Mouse (Mus musculus): ENCODE measurements at regions not wholly inside any gene's neighbourhood (a gene's known extent, or its start where the extent isn't known, plus 50 kb on each side); places are given as distances from the start of the nearest gene placed in this dataset.

- Histone ChIP-seq H3K4me1 (ENCODE audit: control insufficient read depth, insufficient read depth, insufficient read length, low read length) (peaks cover 10% of the 10 kb centered on the region), H3K4me3 (ENCODE audit: insufficient read depth, low read depth, low read length) (no peak overlapping the region), H3K27ac (replicated peaks; ENCODE audit: low read depth, low read length) (peak overlapping the region; percentile 99)
Measured at GRCm38 (mm10) chr13:58495390-58496073, 92.4 kb upstream of the Hnrnpk start.

DNA sequence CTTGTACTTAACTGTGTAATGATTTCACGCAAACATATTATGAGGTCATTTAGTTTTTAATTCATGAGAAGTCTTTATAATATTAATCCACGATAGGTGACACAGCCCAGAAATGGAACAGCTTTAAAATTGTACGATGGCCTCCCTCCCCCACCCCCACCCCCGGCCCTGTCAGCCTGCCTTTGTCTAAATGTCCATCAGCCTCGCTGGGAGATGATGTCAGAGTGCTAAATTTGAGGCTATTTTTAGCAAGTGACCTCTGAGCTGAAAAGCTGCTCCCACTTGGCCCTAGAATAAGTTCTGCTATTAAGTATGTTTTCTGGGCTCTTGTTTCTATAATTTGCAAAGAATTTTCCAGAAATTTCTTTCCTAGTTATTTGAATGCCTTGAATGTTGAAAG, 91.6 kb upstream of the Hnrnpk start:
- Histone ChIP-seq H3K4me3 (ENCODE audit: insufficient read depth, low read depth, low read length) (no peak overlapping the region), H3K27ac (replicated peaks; ENCODE audit: low read depth, low read length) (peak overlapping the region; percentile 99), H3K4me1 (ENCODE audit: control insufficient read depth, insufficient read depth, insufficient read length, low read length) (peaks cover 10% of the 10 kb centered on the region)

DNA sequence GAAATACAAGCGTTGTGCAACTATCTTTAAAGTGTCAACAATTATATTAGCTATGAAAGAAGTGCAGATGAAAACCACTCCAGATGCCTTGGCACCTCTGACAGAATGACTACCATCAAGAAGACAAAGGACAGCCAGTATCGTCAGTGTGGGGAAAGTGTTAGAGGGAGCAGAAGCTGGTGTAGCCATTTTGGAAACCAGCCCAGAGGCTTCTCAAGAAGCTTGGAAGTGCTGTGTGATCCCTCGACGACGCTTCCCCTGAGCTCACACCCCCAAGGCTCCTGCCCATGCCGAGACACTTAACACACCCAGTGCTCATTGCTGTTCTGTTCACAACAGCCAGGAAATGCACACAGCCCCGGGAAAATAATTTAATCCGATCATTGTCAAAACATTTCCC, 87.7 kb upstream of the Hnrnpk start:
- Histone ChIP-seq H3K27ac (replicated peaks; ENCODE audit: low read depth, low read length) (no peak overlapping the region), H3K4me1 (ENCODE audit: control insufficient read depth, insufficient read depth, insufficient read length, low read length) (peaks cover 3% of the 10 kb centered on the region), H3K4me3 (ENCODE audit: insufficient read depth, low read depth, low read length) (no peak overlapping the region)

DNA sequence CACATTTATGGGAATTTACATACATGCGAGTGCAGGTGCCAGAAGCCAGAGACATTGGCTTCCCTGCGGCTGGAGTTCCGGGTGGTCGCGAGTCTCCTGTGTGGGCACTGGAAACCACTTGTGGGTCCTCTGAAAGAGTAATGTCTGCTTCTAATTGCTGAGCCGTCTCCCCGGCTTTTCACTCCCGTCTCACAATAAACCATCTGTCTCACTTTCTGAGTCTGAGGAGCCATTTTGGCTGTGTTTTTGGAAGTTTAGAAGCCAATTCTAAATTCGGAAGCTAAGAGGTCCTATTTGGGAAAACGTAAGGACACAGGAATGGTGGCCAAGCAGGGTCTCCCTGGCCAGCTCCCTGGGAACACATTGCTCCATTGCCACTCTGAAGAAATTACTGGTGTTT, 81.9 kb upstream of the Hnrnpk start:
- Histone ChIP-seq H3K27ac (replicated peaks; ENCODE audit: low read depth, low read length) (no peak overlapping the region), H3K4me3 (ENCODE audit: insufficient read depth, low read depth, low read length) (no peak overlapping the region), H3K4me1 (ENCODE audit: control insufficient read depth, insufficient read depth, insufficient read length, low read length) (no peaks in the 10 kb centered on the region)

GRCm38 (mm10) chr13:58482701-58483100, 79.6 kb upstream of the Hnrnpk start:
- no peak overlapping the region for H3K4me3 ChIP-seq (ENCODE audit: insufficient read depth, low read depth, low read length)
- H3K4me1 ChIP-seq (ENCODE audit: control insufficient read depth, insufficient read depth, insufficient read length, low read length): peaks cover 2% of the 10 kb centered on the region
- H3K27ac ChIP-seq (replicated peaks; ENCODE audit: low read depth, low read length): no peak overlapping the region

GRCm38 (mm10) chr13:58480928-58481598, 77.9 kb upstream of the Hnrnpk start:
- no peak overlapping the region for H3K27ac ChIP-seq (replicated peaks; ENCODE audit: low read depth, low read length)
- H3K4me1 ChIP-seq (ENCODE audit: control insufficient read depth, insufficient read depth, insufficient read length, low read length): peaks cover 2% of the 10 kb centered on the region
- no peak overlapping the region for H3K4me3 ChIP-seq (ENCODE audit: insufficient read depth, low read depth, low read length)

GRCm38 (mm10) chr13:58480388-58480927, 77.3 kb upstream of the Hnrnpk start:
- peaks cover 2% of the 10 kb centered on the region for H3K4me1 ChIP-seq (ENCODE audit: control insufficient read depth, insufficient read depth, insufficient read length, low read length)
- no peak overlapping the region for H3K4me3 ChIP-seq (ENCODE audit: insufficient read depth, low read depth, low read length)
- H3K27ac ChIP-seq (replicated peaks; ENCODE audit: low read depth, low read length): no peak overlapping the region

GRCm38 (mm10) chr13:58478438-58478837, 75.3 kb upstream of the Hnrnpk start:
- H3K4me1 ChIP-seq (ENCODE audit: control insufficient read depth, insufficient read depth, insufficient read length, low read length): peaks cover 2% of the 10 kb centered on the region
- H3K4me3 ChIP-seq (ENCODE audit: insufficient read depth, low read depth, low read length): no peak overlapping the region
- peak overlapping the region; percentile 7; the same call in 1 of the 2 replicates for H3K27ac ChIP-seq (replicated peaks; ENCODE audit: low read depth, low read length)

DNA sequence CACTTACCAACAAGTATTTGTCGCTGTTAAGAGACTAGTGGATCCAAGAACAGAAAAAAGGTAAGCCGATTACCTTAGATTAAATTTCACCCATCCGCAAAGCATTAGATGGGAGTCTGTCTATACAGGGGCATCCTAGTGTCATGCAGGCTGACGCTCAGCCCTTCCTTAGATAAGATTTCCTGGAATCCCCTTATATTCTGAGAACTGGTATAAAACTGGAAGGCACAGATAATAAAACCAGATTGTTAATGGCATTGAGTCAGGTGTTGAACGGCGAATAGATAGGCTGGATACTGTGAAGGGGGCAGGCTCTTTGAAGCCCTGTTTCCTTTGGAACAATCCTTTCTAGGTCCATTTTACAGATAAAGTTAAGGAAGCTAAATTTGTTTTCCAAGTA, 74.1 kb upstream of the Hnrnpk start:
- Histone ChIP-seq H3K4me3 (ENCODE audit: insufficient read depth, low read depth, low read length) (no peak overlapping the region), H3K27ac (replicated peaks; ENCODE audit: low read depth, low read length) (no peak overlapping the region), H3K4me1 (ENCODE audit: control insufficient read depth, insufficient read depth, insufficient read length, low read length) (peaks cover 2% of the 10 kb centered on the region)

DNA sequence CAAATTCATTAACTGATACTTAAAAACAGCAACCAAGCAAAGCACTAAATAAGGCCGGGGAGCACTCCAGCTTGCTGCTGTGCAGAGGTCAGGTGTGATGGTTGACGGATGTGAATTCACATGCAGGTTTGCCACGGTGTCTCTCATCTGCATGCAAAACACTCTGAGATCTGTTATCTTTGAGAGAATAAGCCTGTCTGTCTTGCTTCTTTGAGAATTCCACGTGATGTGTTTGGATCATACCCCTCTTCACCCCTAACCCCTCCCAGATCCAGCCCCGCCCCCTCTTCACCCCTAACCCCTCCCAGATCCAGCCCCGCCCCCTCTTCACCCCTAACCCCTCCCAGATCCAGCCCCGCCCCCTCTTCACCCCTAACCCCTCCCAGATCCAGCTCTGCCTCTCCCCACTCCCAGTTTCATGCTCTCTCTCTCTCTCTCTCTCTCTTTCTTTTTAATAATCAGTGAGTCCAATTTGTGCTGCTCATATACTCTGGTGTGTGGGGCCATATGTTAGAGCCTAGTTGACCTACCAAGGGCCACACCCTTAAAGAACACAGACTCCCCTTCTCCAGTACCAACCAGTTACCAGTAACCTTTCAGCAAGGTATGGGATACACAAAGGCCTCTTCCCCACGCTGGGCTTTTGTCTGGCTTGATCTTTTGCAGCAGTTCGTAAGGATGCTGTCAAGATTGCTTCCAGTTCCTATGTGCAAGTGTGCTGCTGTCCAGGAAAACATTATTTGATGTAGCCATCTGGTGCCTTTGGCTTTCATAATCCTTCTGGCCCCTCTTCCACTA, 73.1 kb upstream of the Hnrnpk start:
- peaks cover 2% of the 10 kb centered on the region for H3K4me1 ChIP-seq (ENCODE audit: control insufficient read depth, insufficient read depth, insufficient read length, low read length)
- no peak overlapping the region for H3K27ac ChIP-seq (replicated peaks; ENCODE audit: low read depth, low read length)
- H3K4me3 ChIP-seq (ENCODE audit: insufficient read depth, low read depth, low read length): no peak overlapping the region

- peaks cover 2% of the 10 kb centered on the region for H3K4me1 ChIP-seq (ENCODE audit: control insufficient read depth, insufficient read depth, insufficient read length, low read length)
- H3K4me3 ChIP-seq (ENCODE audit: insufficient read depth, low read depth, low read length): no peak overlapping the region
- H3K27ac ChIP-seq (replicated peaks; ENCODE audit: low read depth, low read length): no peak overlapping the region
Measured at GRCm38 (mm10) chr13:58475495-58475894, 72.4 kb upstream of the Hnrnpk start.

DNA sequence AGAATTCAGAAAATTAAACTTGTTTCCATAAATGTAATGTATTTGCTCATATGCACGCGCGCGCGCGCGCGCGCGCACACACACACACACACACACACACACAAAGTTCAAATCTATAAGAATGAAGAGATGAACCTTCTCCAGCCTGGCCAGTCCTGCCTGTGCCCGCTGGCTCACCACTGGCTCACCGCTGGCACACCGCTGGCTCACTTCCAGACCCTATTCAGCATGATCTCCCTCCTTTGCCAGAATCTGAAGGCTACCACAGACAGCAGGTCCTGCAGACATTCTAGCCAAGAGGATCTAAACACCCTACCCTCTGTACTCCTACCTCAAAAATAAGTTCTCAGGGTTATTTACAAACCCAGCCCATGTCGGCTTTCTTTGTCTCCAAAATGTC, 69.3 kb upstream of the Hnrnpk start:
- no peaks in the 10 kb centered on the region; the same call in 1 of the 2 replicates for H3K4me1 ChIP-seq (ENCODE audit: control insufficient read depth, insufficient read depth, insufficient read length, low read length)
- no peak overlapping the region for H3K27ac ChIP-seq (replicated peaks; ENCODE audit: low read depth, low read length)
- H3K4me3 ChIP-seq (ENCODE audit: insufficient read depth, low read depth, low read length): no peak overlapping the region

GRCm38 (mm10) chr13:58471704-58472103, 68.6 kb upstream of the Hnrnpk start:
- H3K4me3 ChIP-seq (ENCODE audit: insufficient read depth, low read depth, low read length): peak overlapping the region; percentile 21
- H3K27ac ChIP-seq (replicated peaks; ENCODE audit: low read depth, low read length): no peak overlapping the region
- H3K4me1 ChIP-seq (ENCODE audit: control insufficient read depth, insufficient read depth, insufficient read length, low read length): no peaks in the 10 kb centered on the region; the same call in 1 of the 2 replicates

GRCm38 (mm10) chr13:58469731-58470130, 66.6 kb upstream of the Hnrnpk start:
- H3K4me1 ChIP-seq (ENCODE audit: control insufficient read depth, insufficient read depth, insufficient read length, low read length): no peaks in the 10 kb centered on the region; the same call in 1 of the 2 replicates
- H3K27ac ChIP-seq (replicated peaks; ENCODE audit: low read depth, low read length): peak overlapping the region; percentile 31; the same call in 1 of the 2 replicates

DNA sequence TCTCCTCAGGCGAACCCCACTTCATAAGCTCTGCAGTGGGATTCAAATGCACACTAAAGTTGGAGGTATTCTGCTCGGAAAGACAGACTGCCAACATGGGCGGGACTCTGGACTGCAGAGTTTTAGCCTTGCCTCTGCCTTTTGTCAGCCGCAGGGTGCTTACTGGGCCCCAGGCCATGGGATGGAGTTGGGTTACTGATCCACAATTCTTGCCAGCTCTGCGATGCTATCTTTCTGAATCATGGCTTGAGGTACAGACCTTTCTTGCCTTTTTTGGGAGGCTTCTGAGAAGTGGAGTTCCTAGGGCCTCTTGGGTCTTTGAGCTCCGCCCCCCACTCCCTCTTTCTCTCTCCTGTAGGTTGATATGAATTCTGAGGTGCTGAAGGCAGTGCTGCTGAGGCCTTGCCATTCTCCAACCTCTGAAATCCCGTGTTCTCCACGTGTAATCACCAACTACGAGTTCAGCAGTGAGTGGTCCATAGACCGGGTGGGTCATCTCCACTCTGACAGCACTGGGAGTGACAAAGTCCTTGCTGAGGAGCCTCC, 64.0 kb upstream of the Hnrnpk start:
- Histone ChIP-seq H3K4me1 (ENCODE audit: control insufficient read depth, insufficient read depth, insufficient read length, low read length) (no peaks in the 10 kb centered on the region; the same call in 1 of the 2 replicates), H3K4me3 (ENCODE audit: insufficient read depth, low read depth, low read length) (no peak overlapping the region), H3K27ac (replicated peaks; ENCODE audit: low read depth, low read length) (no peak overlapping the region)

More at GRCm38 (mm10) chr13:58469731-58470130, 66.6 kb upstream of the Hnrnpk start:
- H3K4me3 ChIP-seq (ENCODE audit: insufficient read depth, low read depth, low read length): peak overlapping the region; percentile 45

All from brown adipose tissue, adult 24 weeks (tissue).